Mouse (Mus musculus): ENCODE measurements at regions not wholly inside any gene's neighbourhood (a gene's known extent, or its start where the extent isn't known, plus 50 kb on each side); places are given as distances from the start of the nearest gene placed in this dataset.

DNA sequence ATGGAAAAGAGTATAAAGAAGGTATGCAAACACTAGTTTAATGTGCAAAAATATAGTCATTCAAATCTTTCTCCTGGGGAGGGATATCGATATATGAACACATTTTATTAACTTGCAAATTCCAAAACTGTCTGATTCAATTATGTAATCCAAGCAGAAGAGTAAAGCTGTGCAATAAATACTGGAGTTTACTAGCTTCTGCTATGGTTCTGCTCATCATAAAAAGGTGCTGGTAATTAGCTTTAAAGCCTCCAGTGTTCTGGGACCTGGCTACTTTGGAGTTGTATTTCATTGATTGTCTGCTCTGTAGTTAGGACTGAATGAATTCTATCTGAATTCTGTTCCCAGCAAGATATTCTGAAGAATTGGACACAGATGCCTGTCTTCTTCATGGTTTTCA lies 602.7 kb upstream of the Akr1e1 start:
- no peak for DNase-seq (ENCODE audit: low read depth, low spot score)

DNA sequence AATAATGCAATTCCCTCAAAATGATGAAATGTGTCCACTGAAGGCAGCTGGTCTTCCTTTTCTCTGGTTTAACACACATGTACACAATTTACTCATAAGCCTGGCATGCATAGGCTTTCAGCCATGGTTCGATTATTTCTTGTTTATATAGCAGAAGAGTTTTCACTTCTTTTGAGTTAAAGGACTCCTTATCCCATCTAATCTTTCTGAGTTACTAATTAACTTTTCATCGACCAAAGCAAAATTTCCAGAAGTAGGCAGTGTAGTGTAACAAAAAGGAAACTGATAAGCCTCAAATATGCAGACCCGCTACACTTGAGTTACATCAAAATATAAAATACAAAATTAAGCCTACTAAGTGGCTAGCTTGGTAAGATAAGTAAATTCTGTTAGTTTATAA lies 620.5 kb upstream of the Akr1e1 start:
- DNase-seq (ENCODE audit: low read depth, low spot score): no peak

DNA sequence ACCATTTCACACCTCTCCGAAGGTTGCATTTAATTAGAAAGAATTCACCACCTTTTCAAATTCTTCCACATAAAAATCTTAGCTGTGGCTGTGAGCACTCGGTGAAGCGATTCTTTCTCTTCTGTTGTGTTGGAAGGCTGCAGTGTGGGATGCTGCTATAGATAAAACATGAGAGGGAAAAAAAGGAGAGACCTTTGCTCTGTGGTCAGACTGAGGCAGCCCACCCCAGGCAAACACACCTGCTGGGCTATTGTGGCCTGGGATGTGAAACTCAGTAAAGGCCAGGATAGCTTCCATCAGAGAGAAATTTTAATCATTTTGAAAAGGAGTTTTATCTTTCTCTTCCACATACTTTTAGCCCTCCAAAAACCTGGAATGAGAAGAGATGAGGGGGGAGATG lies 625.3 kb upstream of the Akr1e1 start:
- no peak for DNase-seq (ENCODE audit: low read depth, low spot score)

DNA sequence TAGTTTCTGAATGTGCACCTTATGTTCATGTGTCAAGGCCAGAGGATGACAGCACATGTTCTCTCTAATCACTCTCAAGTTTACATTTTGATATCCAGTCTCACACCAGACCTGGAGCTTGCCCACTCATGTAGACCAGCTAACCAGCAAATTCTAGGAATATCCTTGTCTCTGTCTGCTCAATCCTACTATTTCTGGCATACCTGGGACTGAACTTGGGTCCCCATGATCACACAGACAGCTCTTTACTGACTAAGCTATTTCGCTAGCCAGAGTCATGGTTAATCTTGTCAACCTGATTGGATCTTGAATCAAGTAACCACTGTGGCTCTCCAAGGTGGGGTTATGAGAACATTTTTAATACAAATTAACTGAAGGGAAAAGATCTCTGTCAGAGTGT lies 625.9 kb upstream of the Klf6 start:
- DNase-seq (ENCODE audit: low read depth, low spot score): no peak

DNA sequence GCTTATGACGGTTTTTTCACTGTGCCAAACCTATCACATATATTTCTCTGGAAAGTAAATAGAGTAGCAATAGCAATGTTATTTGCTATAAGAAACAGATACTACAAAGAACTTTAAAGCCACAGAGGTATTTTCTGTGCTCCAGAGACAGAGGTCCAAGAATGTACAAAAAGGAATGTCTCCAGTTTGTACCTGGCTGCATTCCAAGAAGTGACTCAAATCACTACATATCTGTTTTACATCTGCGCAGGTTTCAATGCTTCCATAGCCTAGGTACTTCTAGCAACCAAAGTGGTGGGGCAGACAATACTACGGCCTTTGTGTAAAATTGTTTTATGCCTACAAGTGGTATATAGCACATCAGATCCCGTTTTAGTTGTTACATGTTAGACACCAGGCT lies 620.7 kb upstream of the Klf6 start:
- DNase-seq (ENCODE audit: low read depth, low spot score): no peak

DNA sequence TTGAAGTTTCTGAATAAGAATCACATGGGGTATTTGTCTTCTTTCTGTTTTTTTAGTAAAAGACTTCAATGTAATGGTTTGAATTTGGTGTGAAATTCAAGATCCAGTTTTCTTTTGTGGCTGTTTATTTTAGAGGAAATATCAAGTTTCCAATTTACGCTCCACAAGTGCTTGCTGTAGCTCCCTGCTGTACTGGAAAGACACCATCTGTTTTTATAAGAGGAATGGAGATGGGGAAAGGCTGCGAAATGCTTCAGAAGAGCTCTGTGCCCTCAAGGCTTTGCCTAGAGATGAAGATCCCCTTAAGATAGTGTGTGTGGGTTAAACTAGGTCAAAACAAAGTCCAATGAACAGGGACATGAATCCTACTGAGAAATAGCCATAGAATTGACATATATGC lies 618.5 kb upstream of the Klf6 start:
- DNase-seq (ENCODE audit: low read depth, low spot score): peak; percentile 44

DNA sequence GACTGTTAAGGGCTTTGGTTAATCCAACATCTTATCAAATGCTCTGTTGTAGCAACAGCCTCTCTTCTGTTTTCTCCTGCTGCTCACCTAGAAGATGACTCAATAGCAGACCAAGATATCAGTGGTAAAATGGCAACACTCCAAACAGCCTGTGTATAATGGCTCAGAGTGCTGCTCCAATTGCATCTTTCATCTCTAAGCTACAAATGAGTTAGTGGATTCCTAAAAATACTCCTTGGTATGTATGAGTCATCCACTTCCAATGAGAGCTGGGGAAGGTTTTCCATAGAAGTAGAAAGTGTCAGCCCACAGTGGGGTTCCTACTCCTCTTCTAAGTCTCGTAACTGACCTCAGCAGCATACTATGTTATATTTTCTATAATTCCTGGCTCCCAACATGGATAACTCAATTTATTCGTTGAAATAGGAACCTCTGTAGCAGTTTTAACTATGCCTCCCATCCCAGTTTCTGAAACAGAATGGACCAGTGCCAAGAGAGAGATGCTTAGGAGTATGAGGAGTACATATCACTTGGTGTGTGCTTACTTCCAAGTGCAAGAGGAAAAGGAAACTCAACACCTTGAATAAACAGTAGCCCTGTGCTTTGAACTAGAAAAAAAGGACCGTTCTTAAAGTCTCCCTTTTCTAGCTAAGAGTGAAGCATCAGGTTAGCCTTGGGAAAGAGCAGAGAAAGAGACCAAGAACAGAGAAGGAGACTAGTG lies 612.5 kb upstream of the Klf6 start:
- peak; percentile 88 for DNase-seq (ENCODE audit: low read depth, low spot score)

DNA sequence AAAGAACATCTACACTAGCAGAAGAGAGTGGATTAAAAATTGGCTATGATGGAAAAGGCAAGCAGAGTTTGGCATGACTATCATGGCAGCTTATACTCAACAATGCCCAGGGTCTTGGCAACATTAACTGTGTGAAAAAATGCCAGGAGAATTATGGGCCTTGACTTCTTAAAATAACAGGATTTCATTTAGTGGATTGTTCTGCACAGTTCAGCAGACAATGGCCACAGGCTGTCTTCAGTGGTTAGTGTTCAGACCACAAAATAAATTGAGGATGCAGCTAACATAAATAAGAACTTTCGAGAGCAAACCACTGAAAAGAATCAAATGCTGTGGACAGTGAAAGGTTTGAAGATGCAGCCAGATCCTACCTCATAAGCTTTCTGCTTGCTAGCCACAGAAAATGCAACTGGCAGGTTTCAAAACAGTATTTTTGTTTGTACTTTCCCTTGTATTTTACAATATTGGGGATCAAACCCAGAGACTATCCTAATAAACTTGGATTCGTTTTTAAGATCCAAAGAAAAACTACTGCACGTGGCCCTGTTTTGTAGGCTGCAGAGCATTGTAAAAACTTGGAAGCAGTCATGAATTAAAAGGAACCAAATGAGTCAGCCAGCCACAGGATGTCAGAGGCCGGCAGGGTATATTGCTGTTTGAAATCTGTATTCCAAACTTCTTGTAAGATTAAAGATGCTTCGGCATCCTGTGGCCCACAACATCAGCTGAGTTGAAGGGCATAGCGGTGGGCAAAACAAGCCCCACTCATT lies 603.2 kb upstream of the Klf6 start:
- no peak for DNase-seq (ENCODE audit: low read depth, low spot score)

DNA sequence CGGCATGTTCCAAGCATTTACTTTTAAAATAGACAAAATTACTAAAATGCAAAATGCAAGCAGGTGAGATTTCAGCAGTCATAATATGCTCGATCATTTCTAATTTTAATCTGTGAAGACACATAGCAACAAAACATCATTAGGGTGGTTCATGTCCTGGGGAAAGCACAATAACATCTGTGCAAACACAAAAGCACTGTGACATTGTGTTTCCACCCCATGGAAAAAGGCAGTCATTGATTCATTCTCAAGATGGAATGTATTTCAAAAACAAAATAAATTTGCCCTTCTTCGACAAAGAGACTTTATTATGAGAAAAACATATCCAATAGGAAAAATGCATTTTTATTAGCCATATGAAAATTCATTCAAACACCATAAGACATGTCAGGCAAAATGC lies 601.5 kb upstream of the Klf6 start:
- DNase-seq (ENCODE audit: low read depth, low spot score): no peak

DNA sequence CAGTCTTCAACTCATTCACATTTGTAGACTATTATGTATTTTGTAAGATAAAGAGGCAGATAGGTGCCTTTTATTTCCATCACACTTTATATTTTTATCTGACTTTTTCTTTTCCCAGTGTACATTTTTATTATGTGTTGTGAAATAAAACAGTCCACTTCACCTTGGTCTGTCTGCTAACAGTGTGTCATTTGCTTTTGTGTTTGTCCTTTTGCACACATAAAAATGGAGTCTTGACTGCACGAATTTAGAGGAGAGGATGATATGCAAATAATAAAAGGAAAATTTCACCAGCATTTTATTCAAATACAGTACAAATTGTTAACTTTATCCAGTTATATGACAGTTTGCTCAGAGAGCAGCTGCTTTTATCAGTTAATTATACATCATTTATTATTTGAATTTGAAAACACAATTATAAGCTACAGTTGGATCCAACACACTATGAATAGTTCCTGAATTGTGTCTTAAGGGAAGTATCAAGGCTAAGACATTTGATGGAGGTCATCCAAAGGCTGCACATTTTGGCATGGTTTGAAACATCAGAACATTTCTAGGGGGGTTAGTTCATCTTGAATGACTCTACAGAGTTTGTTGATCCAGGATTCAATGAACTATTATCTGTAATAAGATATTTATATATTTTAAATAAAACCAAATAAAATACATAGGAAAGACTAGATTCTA lies 588.6 kb upstream of the Klf6 start:
- DNase-seq (ENCODE audit: low read depth, low spot score): no peak

DNA sequence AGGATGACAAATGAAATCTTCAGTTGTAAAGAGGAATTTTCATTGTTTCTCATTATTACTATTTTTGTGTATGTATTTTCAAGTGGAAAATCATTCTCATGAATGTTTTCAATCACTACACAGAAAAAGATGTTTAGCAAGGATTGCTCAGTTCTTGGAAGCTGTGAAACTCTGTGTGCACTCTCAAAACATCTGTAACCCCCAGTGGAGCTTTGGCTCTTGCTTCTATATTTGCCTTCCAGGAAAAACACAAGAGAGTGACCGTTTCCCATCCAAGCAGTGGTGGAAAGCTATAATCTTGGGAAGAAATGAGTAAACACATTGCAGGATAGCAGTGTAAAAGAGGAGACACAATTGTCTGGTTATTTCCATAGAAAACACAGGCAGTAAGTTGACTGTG lies 584.7 kb upstream of the Klf6 start:
- no peak for DNase-seq (ENCODE audit: low read depth, low spot score)

DNA sequence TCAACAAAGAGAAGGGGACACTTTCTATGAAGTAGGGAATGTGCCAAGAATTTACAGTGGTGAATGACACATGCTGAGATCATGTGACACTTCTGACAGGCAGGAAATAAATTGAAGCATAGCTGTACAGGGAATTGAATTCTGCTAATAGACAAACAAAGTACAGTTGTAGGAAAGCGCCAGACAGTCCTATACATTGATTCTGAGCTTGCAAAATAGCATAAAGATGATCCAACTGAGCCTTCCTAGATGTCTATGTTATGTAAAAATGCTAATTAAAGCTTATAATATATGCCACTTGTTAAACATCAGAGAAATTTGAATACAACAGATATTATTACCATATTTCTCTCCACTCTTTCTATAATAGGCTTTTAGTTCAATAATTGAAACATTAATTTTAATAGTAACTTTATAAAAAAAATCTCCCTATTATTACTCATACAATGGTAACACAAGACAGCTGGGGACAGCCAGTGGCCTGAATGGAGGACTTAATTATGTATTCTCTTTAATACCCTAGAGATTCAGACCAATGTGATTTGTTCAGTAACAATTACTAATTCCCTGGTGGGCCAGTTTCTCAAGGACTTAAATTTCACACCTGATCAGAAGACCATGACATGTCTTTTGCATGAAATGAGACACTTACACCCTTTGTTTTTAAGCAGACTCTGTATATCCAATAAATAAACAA lies 571.4 kb upstream of the Klf6 start:
- no peak for DNase-seq (ENCODE audit: low read depth, low spot score)

DNA sequence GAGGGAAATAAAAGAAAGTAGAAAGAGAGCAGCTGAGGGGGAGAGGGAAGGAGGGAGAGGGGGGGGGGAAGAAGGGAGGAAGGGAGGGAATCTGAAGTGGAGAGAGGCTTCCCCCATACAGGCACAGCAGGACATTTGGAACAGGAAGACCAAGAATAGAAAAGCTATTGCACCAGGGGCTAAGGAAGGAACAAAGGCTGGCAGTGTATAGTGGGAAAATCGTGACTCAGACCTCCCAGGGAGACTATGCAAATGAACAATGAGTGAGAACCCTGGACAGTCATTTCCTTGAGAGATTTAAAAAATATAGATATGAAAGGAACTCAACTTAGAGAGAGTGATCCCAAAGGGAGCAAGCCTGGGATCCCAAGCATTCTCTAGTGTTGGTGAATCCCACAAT lies 559.1 kb upstream of the Klf6 start:
- peak; percentile 70 for DNase-seq (ENCODE audit: low read depth, low spot score)

DNA sequence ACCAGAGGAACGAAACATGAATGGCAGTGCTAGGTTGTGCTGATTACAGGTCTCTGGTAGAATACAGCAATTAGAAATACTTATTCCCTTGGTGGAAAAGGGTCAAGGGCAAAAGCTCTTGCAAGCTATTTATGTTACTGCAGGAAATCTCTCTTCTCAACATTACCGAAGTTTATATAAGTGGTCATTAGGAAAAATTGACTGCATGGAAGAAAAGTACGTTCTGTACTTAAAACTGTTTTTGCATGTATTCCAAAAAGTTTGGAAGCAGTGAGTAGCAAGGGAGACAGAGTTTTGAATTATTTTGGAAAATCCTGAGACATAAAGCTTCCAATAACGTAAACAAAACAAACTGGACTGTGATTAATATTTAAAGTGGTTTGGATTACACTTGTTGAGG lies 554.6 kb upstream of the Klf6 start:
- DNase-seq (ENCODE audit: low read depth, low spot score): no peak

DNA sequence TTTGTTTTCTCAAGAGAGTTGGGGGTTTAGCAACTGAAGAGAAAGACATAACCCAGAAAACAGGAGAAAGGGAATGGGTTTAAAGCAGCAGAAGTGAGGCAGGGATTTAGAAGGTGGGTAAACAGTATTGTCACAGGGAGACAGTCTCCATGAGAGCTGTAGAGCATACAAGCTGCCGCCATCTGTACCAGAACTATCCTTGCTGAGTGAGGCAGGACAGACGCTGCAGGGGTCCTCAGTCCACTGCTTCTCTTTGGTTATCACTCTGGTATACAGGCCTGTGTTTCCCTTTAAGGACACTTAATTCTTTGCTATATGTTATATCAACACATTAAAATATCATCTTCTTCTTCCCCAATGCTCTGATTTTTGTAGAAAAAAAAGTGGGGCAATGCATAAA lies 548.0 kb upstream of the Klf6 start:
- DNase-seq (ENCODE audit: low read depth, low spot score): no peak

DNA sequence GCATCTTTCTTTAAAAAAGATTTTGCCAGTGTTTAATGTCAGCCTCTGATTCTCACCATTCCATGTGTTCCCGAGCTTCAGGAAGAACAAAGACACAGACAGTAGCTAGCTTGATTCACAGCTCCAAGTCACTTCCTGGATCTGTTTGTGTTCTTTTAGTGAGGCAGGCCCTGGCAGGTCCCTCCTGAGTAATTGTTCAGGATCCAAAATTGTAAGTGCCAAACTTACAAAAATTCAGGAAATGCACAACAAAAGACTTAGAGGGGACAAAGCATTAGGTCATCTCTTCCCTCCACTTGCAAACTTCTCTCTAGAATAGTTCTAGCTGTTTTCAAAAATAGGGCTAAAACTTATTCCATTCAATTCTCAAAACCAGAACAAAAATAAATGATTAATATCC lies 546.3 kb upstream of the Klf6 start:
- peak; percentile 21 for DNase-seq (ENCODE audit: low read depth, low spot score)

DNA sequence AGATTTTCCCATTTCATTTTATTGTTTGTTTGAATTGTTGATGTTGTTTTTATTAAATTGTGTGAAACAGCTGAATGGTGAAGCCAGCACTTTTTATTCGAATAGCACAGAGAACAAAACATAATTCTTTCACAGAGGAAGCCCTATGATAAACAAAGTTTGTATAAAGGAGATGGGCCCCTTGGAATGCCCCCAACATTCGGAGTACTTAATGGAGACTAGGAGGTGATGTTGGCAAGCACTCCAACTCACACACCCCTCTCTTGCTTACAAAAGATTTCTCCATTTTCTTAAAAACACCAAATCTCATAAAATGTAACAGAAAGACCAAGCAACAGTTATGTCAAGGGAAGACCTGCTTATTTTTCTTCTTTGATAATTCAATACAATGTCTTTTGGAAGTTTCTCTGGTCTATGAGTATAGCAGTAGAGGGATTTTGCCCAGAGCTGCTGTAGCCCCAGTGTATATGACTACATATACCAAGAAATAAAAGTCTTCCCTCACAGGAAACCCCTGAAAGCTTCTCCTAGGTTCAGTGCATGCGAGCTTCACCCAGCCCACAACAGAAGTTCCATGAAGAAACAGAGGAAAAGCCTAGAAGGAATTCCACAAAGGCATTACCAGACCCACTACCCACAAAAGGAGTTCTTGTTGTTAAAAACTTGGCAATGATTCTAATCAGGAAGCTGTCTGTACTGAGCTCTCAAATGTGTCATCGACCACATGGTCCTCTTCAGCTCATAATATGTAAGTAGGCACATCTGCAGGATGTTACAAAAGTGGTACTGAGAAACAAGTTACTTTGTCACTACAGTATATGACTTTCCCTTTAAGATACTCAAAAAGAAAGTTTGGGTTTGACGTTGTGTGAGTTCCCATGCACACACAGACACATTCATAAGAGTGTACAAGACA lies 543.1 kb upstream of the Klf6 start:
- DNase-seq (ENCODE audit: low read depth, low spot score): no peak

DNA sequence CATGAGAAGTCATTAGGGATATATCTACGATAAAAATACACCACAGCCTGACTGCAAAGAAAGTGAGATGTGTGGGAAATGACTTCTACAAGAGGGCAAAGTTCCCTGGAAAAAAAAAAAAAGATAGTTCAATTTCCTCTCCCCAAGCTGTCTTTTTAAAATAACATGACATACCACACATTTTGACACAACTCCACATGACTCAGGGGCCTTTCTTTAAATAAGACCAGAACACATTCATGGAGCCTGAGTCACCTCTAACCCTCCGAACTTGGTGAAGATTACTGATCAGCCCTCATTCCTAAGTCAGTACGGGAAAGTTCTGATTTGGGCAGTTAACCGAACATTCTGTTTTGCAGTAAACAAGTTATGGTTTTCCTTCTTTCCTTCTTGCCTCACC lies 515.6 kb upstream of the Klf6 start:
- no peak for DNase-seq (ENCODE audit: low read depth, low spot score)

DNA sequence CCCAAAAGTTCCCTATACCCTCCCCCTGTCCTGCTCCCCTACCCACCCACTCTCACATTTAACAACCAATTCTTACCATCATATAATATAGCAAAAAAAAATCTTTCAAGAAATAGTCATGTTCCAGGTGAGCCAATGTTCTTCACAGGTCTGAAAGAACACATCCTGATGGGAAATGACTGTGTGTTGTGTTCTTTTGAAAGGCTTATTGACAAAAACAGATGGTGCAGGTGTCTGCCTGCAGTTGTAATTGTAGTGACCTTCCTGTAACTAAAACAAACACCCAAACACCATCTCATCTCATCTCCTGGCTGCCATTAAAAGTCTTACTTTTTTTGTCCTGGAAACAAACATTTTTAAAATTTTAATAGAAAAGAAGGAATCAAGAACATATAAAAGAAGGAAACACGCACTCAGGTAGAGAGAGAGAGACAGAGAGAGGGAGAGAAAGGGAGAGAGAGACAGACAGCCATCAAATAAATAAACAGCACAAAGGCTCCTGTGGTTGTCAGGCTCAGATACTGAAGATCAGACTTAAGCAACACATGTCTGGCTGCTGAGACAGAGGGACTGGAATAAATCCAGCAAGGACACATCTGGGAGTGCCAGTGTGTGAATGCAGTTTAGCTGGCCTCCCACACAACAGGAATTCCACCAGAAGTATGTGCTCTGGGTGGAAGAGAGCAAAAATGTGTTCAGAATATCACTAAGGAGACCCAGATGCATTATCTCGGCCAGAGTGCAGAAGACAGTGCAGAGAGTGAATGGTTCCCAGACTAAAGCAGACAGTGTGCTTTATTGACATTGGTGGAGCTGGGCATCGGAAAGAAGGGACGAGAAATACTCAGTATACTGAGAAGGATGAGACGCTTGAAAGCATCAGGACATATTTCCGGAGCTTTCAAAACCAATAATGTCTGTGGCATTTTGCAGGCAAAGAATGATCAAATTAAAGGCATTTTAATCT lies 513.5 kb upstream of the Klf6 start:
- DNase-seq (ENCODE audit: low read depth, low spot score): peak; percentile 67
